Mouse (Mus musculus) stomach, postnatal 0 days (tissue): ENCODE data around the gene Col10a1.

ENCODE experiments used
- CTCF ChIP-seq: IDR thresholded peaks from 2 replicates; pipeline ENCODE4 v1.5.1; 2016; ENCODE audit warnings: antibody characterized with exemption, low read depth, mild to moderate bottlenecking, moderate library complexity
- EP300 ChIP-seq: optimal IDR thresholded peaks from 2 replicates; pipeline ENCODE3; 2016; ENCODE audit warnings: antibody characterized with exemption

- TF ChIP-seq CTCF (no peak), EP300 (no peak)
Observed at GRCm38 (mm10) chr10:34396959-34397358, 7.2 kb downstream of the Col10a1 start.
